Mouse (Mus musculus) midbrain, embryonic 16.5 days (tissue): Measurements from ENCODE around the gene Ndufs2. TPM values are rescaled to one million over a fixed set of nuclear protein-coding genes. Genes with fewer than 3 reads are reported as not detected.
"Not testable (repeated sequence)": the region's sequence is repeated elsewhere in the genome, so short reads cannot be mapped to it uniquely, and the experiment has no call there.

Experiments
- ATAC-seq: fragments of 200-750 bp; cut with Nextera tagmentation; 2 replicates; pipeline ENCODE4 v1.8.0; 2017; ENCODE audit warnings: moderate TSS enrichment
- H3K27ac ChIP-seq: fragments of 300-500 bp; sonication (generic); 2 replicates; pipeline ENCODE4 v1.5.1; 2014; ENCODE audit warnings: mild to moderate bottlenecking, low read length, mixed read lengths
- H3K27me3 ChIP-seq: fragments of 300-500 bp; sonication (generic); 2 replicates; pipeline ENCODE4 v1.6.1; 2014; ENCODE audit warnings: low read depth, low read length, mixed read lengths; ENCODE audit not compliant: control insufficient read depth, insufficient read depth
- H3K36me3 ChIP-seq: fragments of 300-500 bp; sonication (generic); 2 replicates; pipeline ENCODE4 v1.6.1; 2014; ENCODE audit warnings: mild to moderate bottlenecking, low read length, moderate library complexity, mixed read lengths; ENCODE audit not compliant: control insufficient read depth, insufficient read depth
- H3K4me1 ChIP-seq: fragments of 300-500 bp; sonication (generic); 2 replicates; pipeline ENCODE4 v1.6.1; 2014; ENCODE audit warnings: mild to moderate bottlenecking, low read length, mixed read lengths; ENCODE audit not compliant: control insufficient read depth, insufficient read depth
- H3K4me2 ChIP-seq: fragments of 300-500 bp; sonication (generic); 2 replicates; pipeline ENCODE4 v1.6.1; 2014; ENCODE audit warnings: mild to moderate bottlenecking, low read length, mixed read lengths
- H3K4me3 ChIP-seq: fragments of 300-500 bp; sonication (generic); 2 replicates; pipeline ENCODE4 v1.5.1; 2014; ENCODE audit warnings: low read depth, mild to moderate bottlenecking, low read length, moderate library complexity, mixed read lengths
- H3K9ac ChIP-seq: fragments of 300-500 bp; sonication (generic); 2 replicates; pipeline ENCODE4 v1.6.1; 2014; ENCODE audit warnings: low read depth, low read length, mixed read lengths
- H3K9me3 ChIP-seq: fragments of 300-500 bp; sonication (generic); replicated peaks from 2 replicates; pipeline ENCODE4 v1.6.1; 2014; ENCODE audit warnings: mild to moderate bottlenecking, low read length, mixed read lengths; ENCODE audit not compliant: control insufficient read depth, poor library complexity, severe bottlenecking
- WGBS: fragments of 180-500 bp; shearing (Covaris S2); extraction: QIAGEN DNeasy Blood & Tissue Kit; methylation state at CpG from one replicate; pipeline ENCODE4 v1.1.7; 2014; 5-methylcytosine and 5-hydroxymethylcytosine counted together
- polyA plus RNA-seq: library from polyadenylated mRNA; unstranded; fragments of >200 nt; fragmentation: Nextera tagmentation; extraction: Ambion mirVana; gene quantifications from 2 replicates; pipeline ENCODE4 v1.2.1, GENCODE M21; 2015

Ndufs2 gene
- polyA plus RNA-seq, 1 experiment from 2014 or later, result 225 TPM

DNA sequence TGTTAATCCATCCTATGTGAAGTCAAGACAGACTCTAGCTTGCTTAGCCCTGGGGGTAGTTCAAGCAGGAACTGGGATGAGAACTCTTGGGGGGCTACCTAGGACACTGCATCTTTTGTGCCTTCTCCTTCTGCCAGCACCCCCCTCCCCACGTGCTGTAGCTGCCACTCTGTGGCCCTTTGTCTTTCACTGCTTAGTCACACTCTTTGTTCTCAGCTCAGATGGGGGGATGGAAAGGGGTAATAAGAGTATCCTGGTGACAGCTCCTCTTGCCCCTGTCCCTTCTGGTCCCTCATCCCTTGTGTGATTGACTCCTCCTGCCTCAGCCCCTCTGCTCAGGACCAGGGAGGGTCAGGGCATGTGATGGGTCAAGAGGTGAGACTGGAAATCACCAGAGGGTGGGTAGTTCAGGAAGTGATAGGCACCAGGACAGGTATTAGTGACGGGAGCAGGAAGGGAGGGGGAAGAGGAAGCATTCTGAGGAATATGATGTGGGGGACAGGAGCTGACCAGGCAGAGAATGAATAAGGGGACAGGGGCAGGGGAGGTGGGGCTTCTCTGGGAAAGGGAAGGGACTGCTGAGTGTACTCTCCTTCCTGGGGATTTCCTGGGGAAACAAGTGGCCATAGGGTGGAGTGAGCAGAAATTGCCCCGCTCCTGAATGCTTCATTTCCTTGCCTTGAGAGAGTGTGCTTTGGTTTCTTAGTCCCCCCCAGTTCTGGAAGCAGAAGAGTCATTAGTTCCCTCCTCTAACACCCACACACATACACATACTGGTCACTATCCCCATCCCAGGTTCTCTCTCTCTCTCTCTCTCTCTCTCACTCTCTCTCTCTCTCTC, 2.6 kb downstream of the Ndufs2 start:
- no peaks in the 10 kb centered on the region for H3K9me3 ChIP-seq
- H3K9ac ChIP-seq, result no peak overlapping the region
- no peaks in the 10 kb centered on the region; the same call in 1 of the 2 replicates for H3K36me3 ChIP-seq
- H3K4me2 ChIP-seq, result no peak overlapping the region
- no peaks in the 10 kb centered on the region for H3K27me3 ChIP-seq
- peaks cover 33% of the 10 kb centered on the region for H3K4me1 ChIP-seq
- 32% methylated on average over 3 of the region's 3 CpGs for WGBS
- H3K27ac ChIP-seq, result no peak overlapping the region
- ATAC-seq, result no peak
- no peak overlapping the region for H3K4me3 ChIP-seq

DNA sequence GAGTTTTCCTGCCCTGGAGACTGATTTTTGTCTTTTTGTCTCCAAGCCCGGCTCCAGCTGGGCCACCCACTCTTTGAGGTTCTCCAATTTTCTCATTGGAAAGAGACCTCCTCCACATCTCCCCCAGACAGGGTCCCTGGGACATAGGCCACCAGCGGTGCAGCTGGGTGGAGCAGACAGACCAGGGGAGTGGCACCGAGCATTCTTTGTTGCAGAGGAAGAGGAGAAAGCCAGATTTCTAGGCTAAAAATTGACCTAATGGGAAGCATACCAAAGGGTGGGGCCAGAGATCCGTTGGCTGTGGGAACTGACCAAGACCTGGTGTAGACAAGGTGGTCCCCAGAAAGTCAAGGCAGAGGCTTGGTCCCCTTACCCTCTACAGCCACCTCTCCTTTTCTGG, 3.3 kb downstream of the Ndufs2 start:
- ATAC-seq, result no peak
- 30% methylated on average over 4 of the region's 4 CpGs for WGBS
- H3K4me3 ChIP-seq, result no peak overlapping the region
- no peaks in the 10 kb centered on the region for H3K9me3 ChIP-seq
- no peaks in the 10 kb centered on the region for H3K27me3 ChIP-seq
- peak overlapping the region; percentile 63 for H3K4me2 ChIP-seq
- H3K9ac ChIP-seq, result peak overlapping the region; percentile 57; the same call in 1 of the 2 replicates
- H3K4me1 ChIP-seq, result peaks cover 33% of the 10 kb centered on the region
- peak overlapping the region; percentile 51 for H3K27ac ChIP-seq
- H3K36me3 ChIP-seq, result no peaks in the 10 kb centered on the region; the same call in 1 of the 2 replicates

- peak; percentile 27 for ATAC-seq
- H3K4me1 ChIP-seq, result peaks cover 32% of the 10 kb centered on the region
Measured at GRCm38 (mm10) chr1:171247453-171247841, 3.7 kb downstream of the Ndufs2 start.

GRCm38 (mm10) chr1:171246709-171247452, 4.3 kb downstream of the Ndufs2 start:
- peak overlapping the region; percentile 81 for H3K4me3 ChIP-seq
- H3K4me1 ChIP-seq, result peaks cover 26% of the 10 kb centered on the region
- peaks cover 2% of the 10 kb centered on the region; the same call in 1 of the 2 replicates for H3K36me3 ChIP-seq
- peak overlapping the region; percentile 91 for H3K9ac ChIP-seq
- under 1% methylated on average over 41 of the region's 41 CpGs for WGBS
- H3K9me3 ChIP-seq, result no peaks in the 10 kb centered on the region
- H3K4me2 ChIP-seq, result peak overlapping the region; percentile 72
- peak; percentile 94 for ATAC-seq
- H3K27me3 ChIP-seq, result no peaks in the 10 kb centered on the region
- peak overlapping the region; percentile 75 for H3K27ac ChIP-seq

More at GRCm38 (mm10) chr1:171247453-171247841, 3.7 kb downstream of the Ndufs2 start:
- Histone ChIP-seq H3K27ac (peak overlapping the region; percentile 51), H3K9me3 (no peaks in the 10 kb centered on the region), H3K4me2 (peak overlapping the region; percentile 63), H3K27me3 (no peaks in the 10 kb centered on the region), H3K4me3 (peak overlapping the region; percentile 81), H3K9ac (peak overlapping the region; percentile 57), H3K36me3 (no peaks in the 10 kb centered on the region; the same call in 1 of the 2 replicates)
- WGBS, result 13% methylated on average over 13 of the region's 13 CpGs

DNA sequence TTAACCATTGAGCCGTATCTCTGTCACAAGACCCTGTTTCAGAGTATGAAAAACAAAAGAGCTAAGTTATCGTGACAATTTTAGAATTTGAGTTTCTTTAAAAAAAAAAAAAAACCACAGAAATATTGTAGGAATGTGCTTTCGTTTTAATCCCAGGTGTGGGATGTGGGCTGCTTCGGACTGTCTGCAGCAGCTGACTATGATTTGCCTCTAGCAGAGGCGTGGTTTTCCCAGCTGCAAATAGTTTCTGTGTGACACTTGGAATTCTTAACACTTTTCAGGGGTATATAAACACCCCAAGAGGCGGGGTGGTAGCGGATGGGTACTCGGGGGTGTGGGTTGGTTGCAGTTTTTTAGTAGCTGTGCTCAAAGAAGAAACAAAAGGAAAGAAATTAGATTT, 5.8 kb downstream of the Ndufs2 start:
- 97% methylated on average over 8 of the region's 8 CpGs for WGBS
- no peak for ATAC-seq
- no peak overlapping the region for H3K4me3 ChIP-seq
- H3K36me3 ChIP-seq, result peaks cover 13% of the 10 kb centered on the region
- H3K27me3 ChIP-seq, result no peaks in the 10 kb centered on the region
- no peak overlapping the region for H3K27ac ChIP-seq
- no peaks in the 10 kb centered on the region for H3K9me3 ChIP-seq
- H3K9ac ChIP-seq, result no peak overlapping the region
- peaks cover 17% of the 10 kb centered on the region for H3K4me1 ChIP-seq
- no peak overlapping the region for H3K4me2 ChIP-seq

DNA sequence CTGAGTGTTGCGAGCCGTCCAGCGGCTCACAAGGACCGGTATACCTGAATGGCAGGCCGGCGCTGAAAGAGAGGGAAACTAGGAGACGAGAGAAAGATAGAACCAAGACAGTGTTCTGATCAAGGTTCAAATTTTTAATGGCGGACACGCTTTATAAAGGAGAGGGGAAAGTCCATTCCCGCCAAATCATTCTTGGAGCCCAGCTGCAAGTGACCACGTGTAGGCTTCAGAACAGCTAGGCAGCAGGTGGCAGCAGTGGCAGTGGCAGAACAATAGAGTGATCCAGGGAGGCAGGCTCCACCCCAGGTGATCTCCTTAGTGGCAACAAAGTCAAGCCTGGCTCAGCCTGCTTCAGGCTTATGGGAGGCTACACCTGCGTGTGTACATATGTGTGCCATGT, 9.2 kb downstream of the Ndufs2 start:
- not testable (repeated sequence) for H3K27ac ChIP-seq, ATAC-seq, H3K4me2 ChIP-seq, H3K27me3 ChIP-seq, H3K4me3 ChIP-seq, H3K9ac ChIP-seq, H3K9me3 ChIP-seq
- 81% methylated on average over 12 of the region's 12 CpGs for WGBS
- Histone ChIP-seq H3K4me1 (peaks cover 11% of the 10 kb centered on the region), H3K36me3 (peaks cover 34% of the 10 kb centered on the region)

DNA sequence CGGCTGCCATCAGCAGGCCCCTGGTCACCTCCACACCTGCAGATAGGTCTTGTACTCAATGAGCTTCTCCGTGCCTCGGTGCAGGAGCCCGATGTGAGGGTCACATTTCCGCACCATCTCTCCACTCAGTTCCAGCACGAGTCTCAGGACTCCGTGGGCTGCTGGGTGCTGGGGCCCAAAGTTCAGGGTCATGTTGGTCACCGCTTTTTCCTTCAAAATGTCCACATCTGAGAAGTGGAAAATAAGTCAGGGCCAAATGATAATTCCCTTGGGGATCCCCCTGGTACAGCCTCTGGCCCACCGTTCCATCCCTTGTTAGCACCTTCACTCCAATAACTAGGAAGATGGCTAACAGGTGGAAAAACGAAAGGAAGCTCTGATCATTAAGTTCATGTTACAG, 10.3 kb downstream of the Ndufs2 start:
- no peak overlapping the region for H3K9ac ChIP-seq
- no peak for ATAC-seq
- H3K36me3 ChIP-seq, result peaks cover 41% of the 10 kb centered on the region

DNA sequence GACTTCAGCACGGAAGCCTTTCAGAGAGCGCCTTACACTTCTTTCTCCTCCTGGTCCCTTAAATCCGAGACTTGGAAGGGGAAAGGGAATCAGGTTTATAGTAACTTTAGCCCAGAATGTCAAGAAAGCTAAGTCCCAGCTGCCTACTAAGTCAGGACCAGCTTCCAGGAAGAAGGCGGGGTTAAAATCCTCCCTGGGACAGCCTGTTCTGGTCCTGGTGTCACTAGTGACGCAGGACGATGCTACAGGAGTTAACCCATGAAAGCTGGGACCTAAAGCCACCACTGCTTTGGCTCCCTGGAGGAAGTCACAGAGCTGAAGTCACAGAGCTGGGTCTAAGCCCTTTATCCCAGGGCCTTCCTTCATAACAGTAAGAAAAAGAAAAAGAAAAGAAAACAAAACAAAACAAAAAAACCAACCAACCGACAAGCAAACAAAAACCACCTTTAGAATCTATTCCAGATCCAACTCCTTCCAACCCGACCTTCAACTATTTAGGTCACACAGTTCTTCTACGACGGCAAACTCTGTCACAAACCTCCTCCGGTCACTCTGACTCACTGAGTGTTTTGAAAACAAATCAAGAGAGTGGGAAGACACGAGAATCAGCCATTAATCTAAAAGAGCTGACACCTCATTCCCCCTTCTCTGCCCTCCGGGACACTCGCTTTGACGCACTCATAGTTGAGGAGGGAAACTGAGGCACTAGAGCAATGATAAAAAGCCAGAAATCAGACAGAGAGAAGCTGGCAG, 11.0 kb downstream of the Ndufs2 start:
- no peaks in the 10 kb centered on the region for H3K9me3 ChIP-seq
- no peak overlapping the region for H3K4me2 ChIP-seq
- WGBS, result 81% methylated on average over 15 of the region's 15 CpGs
- peaks cover 48% of the 10 kb centered on the region for H3K36me3 ChIP-seq
- no peaks in the 10 kb centered on the region for H3K27me3 ChIP-seq
- H3K27ac ChIP-seq, result no peak overlapping the region
- ATAC-seq, result no peak
- H3K4me1 ChIP-seq, result no peaks in the 10 kb centered on the region
- no peak overlapping the region for H3K4me3 ChIP-seq
- no peak overlapping the region for H3K9ac ChIP-seq

More for the DNA sequence above, 10.3 kb downstream of the Ndufs2 start:
- no peaks in the 10 kb centered on the region for H3K27me3 ChIP-seq
- H3K27ac ChIP-seq, result no peak overlapping the region
- no peak overlapping the region for H3K4me2 ChIP-seq
- no peak overlapping the region for H3K4me3 ChIP-seq
- peaks cover 6% of the 10 kb centered on the region for H3K4me1 ChIP-seq
- WGBS, result 89% methylated on average over 10 of the region's 10 CpGs
- no peaks in the 10 kb centered on the region for H3K9me3 ChIP-seq
